Comparison of ENCODE assay signal across 20 mouse cellular contexts in the genomic region with DNA sequence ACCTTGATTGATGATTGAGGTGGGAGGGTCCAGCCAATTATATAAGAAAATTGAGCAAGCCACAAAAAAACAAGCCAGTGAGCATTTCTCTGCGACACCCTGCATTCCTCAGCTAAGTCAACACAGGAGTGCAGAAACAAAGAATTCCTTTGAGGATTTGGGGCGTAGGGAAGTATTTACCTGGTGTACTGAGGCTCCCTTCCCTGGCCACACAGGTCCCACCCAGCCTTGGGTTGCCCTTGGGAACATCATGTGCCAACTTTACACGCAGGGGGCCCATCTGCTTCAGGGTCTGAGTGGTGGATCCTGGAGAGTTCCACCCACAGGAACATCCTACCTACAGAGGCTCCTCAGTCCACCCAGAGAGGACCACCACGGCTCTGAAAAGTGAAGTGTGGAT. TPM values are rescaled to one million over a fixed set of nuclear protein-coding genes. Genes with fewer than 3 reads are reported as not detected.
DNase-seq lines count a peak whose midpoint lies in the region; ATAC-seq and TF ChIP-seq lines count a peak whose summit lies in the region.
"Had no signal": no experiment of that assay in that cellular context is flagged by ENCODE, and none has a peak within 500 bp of the region (broad histone marks: within the 10 kb centered on the region; RNA-seq: fewer than 3 reads in every experiment).

No protein-coding gene starts in this region.

- no peaks in the 10 kb centered on the region for H3K9me3 ChIP-seq in embryonic facial prominence, embryonic 11.5 days (replicated peaks; ENCODE audit: control insufficient read depth, low read length)
- no peaks in the 10 kb centered on the region for H3K9me3 ChIP-seq in embryonic facial prominence, embryonic 10.5 days
- no peaks in the 10 kb centered on the region for H3K9me3 ChIP-seq in liver, embryonic 11.5 days (ENCODE audit: control insufficient read depth, low read length)
- no peaks in the 10 kb centered on the region for H3K9me3 ChIP-seq in liver, postnatal 0 days (ENCODE audit: low read length)
- H3K9me3 ChIP-seq: embryonic facial prominence, embryonic 12.5 days had no signal

- H3K27me3 ChIP-seq in embryonic facial prominence, embryonic 11.5 days (ENCODE audit: control insufficient read depth, insufficient read depth, low read length): peaks cover 9% of the 10 kb centered on the region; the same call in 1 of the 2 replicates
- peaks cover 56% of the 10 kb centered on the region for H3K27me3 ChIP-seq in embryonic facial prominence, embryonic 10.5 days (replicated peaks; ENCODE audit: low read depth, poor library complexity, severe bottlenecking)
- H3K27me3 ChIP-seq in liver, embryonic 11.5 days (replicated peaks; ENCODE audit: control insufficient read depth, insufficient read depth, low read length): no peaks in the 10 kb centered on the region; the same call in 1 of the 2 replicates
- H3K27me3 ChIP-seq in liver, postnatal 0 days (ENCODE audit: insufficient read depth, low read length): 0 out of 2 replicates have a peak, but pooled peaks cover 4% of the 10 kb centered on the region

- no peak overlapping the region for H3K27ac ChIP-seq in embryonic facial prominence, embryonic 11.5 days (replicated peaks; ENCODE audit: low read depth, low read length)
- H3K27ac ChIP-seq in embryonic facial prominence, embryonic 10.5 days (replicated peaks): no peak overlapping the region
- H3K27ac ChIP-seq in liver, embryonic 11.5 days (ENCODE audit: low read depth, low read length): no peak overlapping the region
- no peak overlapping the region for H3K27ac ChIP-seq in liver, postnatal 0 days (ENCODE audit: low read depth)
- H3K27ac ChIP-seq: embryonic facial prominence, embryonic 12.5 days; left cerebral cortex, adult 2 months; macrophage had no signal

- no peak for DNase-seq in embryonic facial prominence, embryonic 11.5 days (ENCODE audit: low spot score)
- no peak for DNase-seq in embryonic facial prominence, embryonic 10.5 days (ENCODE audit: low spot score)
- DNase-seq in liver, embryonic 11.5 days (ENCODE audit: low spot score): no peak
- no peak for DNase-seq in liver, postnatal 0 days
- peak; percentile 17 for DNase-seq in thymus, postnatal 4 days
- DNase-seq in thymus, postnatal 10 days (ENCODE audit: low spot score in 2 of 2): no peak
- no peak for DNase-seq in cerebellum, postnatal 14 days
- DNase-seq: adrenal gland, postnatal 10 days; cerebellum, adult 11-12 months; cerebellum, postnatal 36 days had no signal

- 0 out of 2 replicates have a peak, but pooled peaks have one; percentile 5 for ATAC-seq in embryonic facial prominence, embryonic 11.5 days (replicated peaks; ENCODE audit: insufficient number of reproducible peaks, low FRiP score, low TSS enrichment, low read depth)
- no peak for ATAC-seq in liver, embryonic 11.5 days (replicated peaks; ENCODE audit: low FRiP score)
- no peak for ATAC-seq in liver, postnatal 0 days
- no peak for ATAC-seq in inflammation-experienced regulatory T-cells, adult 6 months
- ATAC-seq: forebrain, embryonic 16.5 days had no signal

- H3K4me1 ChIP-seq in embryonic facial prominence, embryonic 11.5 days (ENCODE audit: control insufficient read depth, insufficient read depth, low read length): no peaks in the 10 kb centered on the region
- H3K4me1 ChIP-seq in embryonic facial prominence, embryonic 10.5 days: peaks cover 13% of the 10 kb centered on the region
- H3K4me1 ChIP-seq in liver, embryonic 11.5 days (replicated peaks; ENCODE audit: control insufficient read depth, insufficient read depth, low read length): peaks cover 7% of the 10 kb centered on the region; the same call in 1 of the 2 replicates
- H3K4me1 ChIP-seq in liver, postnatal 0 days (ENCODE audit: insufficient read depth): peaks cover 6% of the 10 kb centered on the region; the same call in 1 of the 2 replicates

- 54% methylated on average over 4 of the region's 4 CpGs for WGBS in embryonic facial prominence, embryonic 11.5 days
- 54% methylated on average over 4 of the region's 4 CpGs for WGBS in embryonic facial prominence, embryonic 10.5 days
- 65% methylated on average over 4 of the region's 4 CpGs for WGBS in liver, embryonic 11.5 days
- 46% methylated on average over 4 of the region's 4 CpGs for WGBS in liver, postnatal 0 days (ENCODE audit: insufficient replicate concordance)

- TF ChIP-seq EP300 in liver, postnatal 0 days (IDR thresholded peaks at IDR 0.05; ENCODE audit: low read depth): no peak

- no peak for TF ChIP-seq CTCF in liver, postnatal 0 days (IDR thresholded peaks at IDR 0.05; ENCODE audit: low read depth)

- no peak overlapping the region for H3K4me3 ChIP-seq in embryonic facial prominence, embryonic 11.5 days (ENCODE audit: low read depth, low read length)
- H3K4me3 ChIP-seq in embryonic facial prominence, embryonic 10.5 days: no peak overlapping the region; the same call in 1 of the 2 replicates
- no peak overlapping the region for H3K4me3 ChIP-seq in liver, embryonic 11.5 days (ENCODE audit: low read depth, low read length)
- no peak overlapping the region for H3K4me3 ChIP-seq in liver, postnatal 0 days (ENCODE audit: low read depth, low read length)
- H3K4me3 ChIP-seq: left cerebral cortex, adult 2 months had no signal

- no peak overlapping the region for H3K9ac ChIP-seq in embryonic facial prominence, embryonic 11.5 days (replicated peaks; ENCODE audit: low read length)
- H3K9ac ChIP-seq in liver, embryonic 11.5 days (ENCODE audit: low read depth, low read length): no peak overlapping the region; the same call in 1 of the 2 replicates
- H3K9ac ChIP-seq in liver, postnatal 0 days (replicated peaks): no peak overlapping the region
- H3K9ac ChIP-seq: embryonic facial prominence, embryonic 12.5 days had no signal

- no peak overlapping the region for H3K4me2 ChIP-seq in embryonic facial prominence, embryonic 11.5 days (ENCODE audit: low read depth, low read length)
- peak overlapping the region; percentile 67; the same call in 1 of the 2 replicates for H3K4me2 ChIP-seq in liver, embryonic 11.5 days
- H3K4me2 ChIP-seq in liver, postnatal 0 days (ENCODE audit: low read depth, low read length): no peak overlapping the region

- no peaks in the 10 kb centered on the region for H3K36me3 ChIP-seq in embryonic facial prominence, embryonic 11.5 days (replicated peaks; ENCODE audit: control insufficient read depth, insufficient read depth, low read depth, low read length)
- no peaks in the 10 kb centered on the region for H3K36me3 ChIP-seq in embryonic facial prominence, embryonic 10.5 days (replicated peaks)
- no peaks in the 10 kb centered on the region for H3K36me3 ChIP-seq in liver, embryonic 11.5 days (ENCODE audit: control insufficient read depth, insufficient read depth, low read length)
- no peaks in the 10 kb centered on the region for H3K36me3 ChIP-seq in liver, postnatal 0 days (replicated peaks; ENCODE audit: insufficient read depth, low read length)
- H3K36me3 ChIP-seq: embryonic facial prominence, embryonic 12.5 days had no signal

RNA-seq across cellular contexts. Expression of a gene that starts 15.7 kb away (rescaled TPM):
- 0.39 TPM in 1 of 2 replicates, not detected in the other for polyA plus RNA-seq in embryonic facial prominence, embryonic 11.5 days (2014; fragmentation: Nextera tagmentation; extraction: Ambion mirVana)
- polyA plus RNA-seq in embryonic facial prominence, embryonic 10.5 days (2016; fragmentation: Nextera tagmentation; extraction: Ambion mirVana): 0.23 and 0.27 TPM in 2 replicates
- not detected in 2 replicates for polyA plus RNA-seq in liver, embryonic 11.5 days (2014; fragmentation: Nextera tagmentation; extraction: Ambion mirVana)
- not detected in 2 replicates for polyA plus RNA-seq in liver, postnatal 0 days (2015; fragmentation: Nextera tagmentation; extraction: Ambion mirVana)
- polyA plus RNA-seq in inflammation-experienced regulatory T-cells, adult 6 months (2017; shearing (Covaris generic)): not detected
- polyA plus RNA-seq: CD4-positive, CD25-positive, alpha-beta regulatory T cell, adult 4 months; forebrain, embryonic 16.5 days; gonadal fat pad, adult 2 months; limb, embryonic 11.5 days; macrophage; midbrain, embryonic 11.5 days; thymus, postnatal 0 days had no signal

RNA-seq across cellular contexts. Expression of a gene that starts 27.1 kb away (rescaled TPM):
- polyA plus RNA-seq in embryonic facial prominence, embryonic 11.5 days (2014; fragmentation: Nextera tagmentation; extraction: Ambion mirVana): 0.31 and 0.90 TPM in 2 replicates
- 0.59 TPM in 1 of 2 replicates, not detected in the other for polyA plus RNA-seq in embryonic facial prominence, embryonic 10.5 days (2016; fragmentation: Nextera tagmentation; extraction: Ambion mirVana)
- 0.38 and 2.7 TPM in 2 replicates for polyA plus RNA-seq in liver, embryonic 11.5 days (2014; fragmentation: Nextera tagmentation; extraction: Ambion mirVana)
- 0.26 and 3.2 TPM in 2 replicates for polyA plus RNA-seq in liver, postnatal 0 days (2015; fragmentation: Nextera tagmentation; extraction: Ambion mirVana)
- polyA plus RNA-seq in inflammation-experienced regulatory T-cells, adult 6 months (2017; shearing (Covaris generic)): not detected
- polyA plus RNA-seq: CD4-positive, CD25-positive, alpha-beta regulatory T cell, adult 4 months; macrophage had no signal

RNA-seq across cellular contexts. Expression of a gene that starts 58.1 kb away (rescaled TPM):
- 35.1 and 38.0 TPM in 2 replicates for polyA plus RNA-seq in embryonic facial prominence, embryonic 11.5 days (2014; fragmentation: Nextera tagmentation; extraction: Ambion mirVana)
- 26.9 and 27.2 TPM in 2 replicates for polyA plus RNA-seq in embryonic facial prominence, embryonic 10.5 days (2016; fragmentation: Nextera tagmentation; extraction: Ambion mirVana)
- 38.8 and 41.4 TPM in 2 replicates for polyA plus RNA-seq in liver, embryonic 11.5 days (2014; fragmentation: Nextera tagmentation; extraction: Ambion mirVana)
- 15.3 TPM in 2 replicates for polyA plus RNA-seq in liver, postnatal 0 days (2015; fragmentation: Nextera tagmentation; extraction: Ambion mirVana)
- polyA plus RNA-seq in inflammation-experienced regulatory T-cells, adult 6 months (2017; shearing (Covaris generic)): 10 to 100 TPM; 46.7 to 54.1 (median 47.0) TPM
